Mouse (Mus musculus): ENCODE measurements at regions not wholly inside any gene's neighbourhood (a gene's known extent, or its start where the extent isn't known, plus 50 kb on each side); places are given as distances from the start of the nearest gene placed in this dataset.

DNA sequence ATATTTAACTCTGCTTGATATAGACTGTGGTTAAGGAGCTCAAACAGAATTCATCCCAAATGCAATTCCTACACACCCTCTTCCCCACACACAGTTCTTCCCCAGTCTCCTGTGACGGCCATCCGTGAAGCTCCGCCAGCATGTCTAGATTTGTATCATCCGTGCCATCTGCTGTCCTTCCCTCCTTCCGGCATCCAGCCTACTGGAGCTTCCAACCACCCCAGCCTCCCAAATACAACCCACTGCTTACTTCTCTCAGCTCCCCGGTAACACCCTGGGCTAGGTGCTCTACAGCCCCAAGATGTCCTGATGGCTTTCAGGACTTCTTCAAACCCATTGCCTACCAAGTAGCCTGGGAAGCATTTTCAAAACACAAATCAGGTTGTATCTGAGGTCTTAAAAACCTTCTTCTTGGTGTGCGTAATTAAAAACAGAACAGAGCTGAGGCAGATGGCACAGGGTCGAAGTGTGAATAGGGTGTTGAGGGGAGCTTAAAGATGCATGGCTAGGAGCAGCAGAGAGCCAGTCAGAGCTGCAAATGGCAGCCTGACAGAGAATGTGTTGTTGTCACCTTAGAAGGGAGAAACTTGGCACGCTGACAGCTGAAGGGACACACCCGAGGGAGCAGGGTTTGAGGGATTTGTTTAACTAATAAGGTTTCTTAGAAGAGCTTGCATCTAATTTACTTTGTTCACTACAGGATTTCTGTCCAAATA, 134.8 kb downstream of the Aipl1 start:
- H3K27ac ChIP-seq (replicated peaks; ENCODE audit: low read depth, low read length) = no peak overlapping the region
- no peaks in the 10 kb centered on the region for H3K27me3 ChIP-seq (ENCODE audit: control insufficient read depth, insufficient read depth, low read length)
- no peaks in the 10 kb centered on the region for H3K4me1 ChIP-seq (ENCODE audit: control insufficient read depth, insufficient read depth, low read length)
- no peak overlapping the region for H3K4me2 ChIP-seq (ENCODE audit: low read depth, low read length)
- no peaks in the 10 kb centered on the region for H3K9me3 ChIP-seq (replicated peaks; ENCODE audit: control insufficient read depth, low read length)
- no peaks in the 10 kb centered on the region for H3K36me3 ChIP-seq (replicated peaks; ENCODE audit: control insufficient read depth, insufficient read depth, low read depth, low read length)
- DNase-seq (ENCODE audit: low spot score) (no peak), ATAC-seq (replicated peaks; ENCODE audit: insufficient number of reproducible peaks, low FRiP score, low TSS enrichment, low read depth) (no peak)
- no peak overlapping the region for H3K4me3 ChIP-seq (ENCODE audit: low read depth, low read length)
- no peak overlapping the region for H3K9ac ChIP-seq (replicated peaks; ENCODE audit: low read length)
- WGBS = 70% methylated on average over 10 of the region's 10 CpGs

DNA sequence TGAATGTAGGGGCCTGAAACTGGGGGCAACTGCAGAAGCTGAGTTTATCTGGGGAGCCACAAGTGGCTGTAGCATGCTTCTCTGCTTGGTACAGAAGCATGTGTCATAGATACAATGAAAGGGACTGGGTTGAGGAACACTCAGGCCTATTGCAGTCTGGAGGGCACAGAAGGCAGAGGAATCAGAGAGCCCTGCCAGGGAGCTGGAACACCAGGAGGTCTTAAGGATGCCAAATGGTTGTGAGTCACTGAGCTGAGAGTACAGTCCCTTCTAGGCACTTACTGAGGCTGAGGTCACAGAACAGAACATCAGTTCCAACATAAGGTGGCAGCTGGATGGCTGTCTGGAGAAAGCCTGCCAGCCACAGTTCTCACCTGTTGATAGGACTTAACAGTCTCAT, 136.5 kb downstream of the Aipl1 start:
- Histone ChIP-seq H3K4me1 (ENCODE audit: control insufficient read depth, insufficient read depth, low read length) (no peaks in the 10 kb centered on the region), H3K4me3 (ENCODE audit: low read depth, low read length) (no peak overlapping the region), H3K9ac (replicated peaks; ENCODE audit: low read length) (no peak overlapping the region), H3K4me2 (ENCODE audit: low read depth, low read length) (no peak overlapping the region), H3K27me3 (ENCODE audit: control insufficient read depth, insufficient read depth, low read length) (no peaks in the 10 kb centered on the region), H3K27ac (replicated peaks; ENCODE audit: low read depth, low read length) (no peak overlapping the region), H3K9me3 (replicated peaks; ENCODE audit: control insufficient read depth, low read length) (no peaks in the 10 kb centered on the region), H3K36me3 (replicated peaks; ENCODE audit: control insufficient read depth, insufficient read depth, low read depth, low read length) (no peaks in the 10 kb centered on the region)
- no peak for ATAC-seq (replicated peaks; ENCODE audit: insufficient number of reproducible peaks, low FRiP score, low TSS enrichment, low read depth)
- no peak for DNase-seq (ENCODE audit: low spot score)

DNA sequence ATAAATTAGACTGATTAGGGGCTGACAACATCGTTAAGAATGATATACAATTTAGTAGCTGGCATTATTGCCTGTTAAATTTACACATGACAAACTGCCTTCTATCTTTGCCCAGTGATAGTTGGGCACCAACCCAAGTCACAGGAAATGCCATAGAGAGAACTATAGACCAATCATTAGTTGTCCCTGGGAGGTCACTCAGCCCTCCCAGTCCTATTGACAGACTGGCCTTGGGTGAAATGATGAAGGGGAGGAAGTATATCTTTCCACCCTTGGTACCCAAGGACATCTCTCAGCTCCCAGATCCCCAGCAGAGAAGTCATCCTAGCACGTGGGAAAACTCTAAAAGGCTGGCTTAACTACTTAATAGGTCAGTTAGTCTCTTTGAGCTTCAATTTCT, 139.8 kb downstream of the Aipl1 start:
- Histone ChIP-seq H3K36me3 (replicated peaks; ENCODE audit: control insufficient read depth, insufficient read depth, low read depth, low read length) (no peaks in the 10 kb centered on the region), H3K27ac (replicated peaks; ENCODE audit: low read depth, low read length) (no peak overlapping the region), H3K4me2 (ENCODE audit: low read depth, low read length) (no peak overlapping the region), H3K9ac (replicated peaks; ENCODE audit: low read length) (no peak overlapping the region), H3K9me3 (replicated peaks; ENCODE audit: control insufficient read depth, low read length) (no peaks in the 10 kb centered on the region), H3K4me1 (ENCODE audit: control insufficient read depth, insufficient read depth, low read length) (no peaks in the 10 kb centered on the region), H3K4me3 (ENCODE audit: low read depth, low read length) (no peak overlapping the region), H3K27me3 (ENCODE audit: control insufficient read depth, insufficient read depth, low read length) (no peaks in the 10 kb centered on the region)
- WGBS = 67% methylated on average over 2 of the region's 2 CpGs
- ATAC-seq (replicated peaks; ENCODE audit: insufficient number of reproducible peaks, low FRiP score, low TSS enrichment, low read depth) (no peak), DNase-seq (ENCODE audit: low spot score) (no peak)

DNA sequence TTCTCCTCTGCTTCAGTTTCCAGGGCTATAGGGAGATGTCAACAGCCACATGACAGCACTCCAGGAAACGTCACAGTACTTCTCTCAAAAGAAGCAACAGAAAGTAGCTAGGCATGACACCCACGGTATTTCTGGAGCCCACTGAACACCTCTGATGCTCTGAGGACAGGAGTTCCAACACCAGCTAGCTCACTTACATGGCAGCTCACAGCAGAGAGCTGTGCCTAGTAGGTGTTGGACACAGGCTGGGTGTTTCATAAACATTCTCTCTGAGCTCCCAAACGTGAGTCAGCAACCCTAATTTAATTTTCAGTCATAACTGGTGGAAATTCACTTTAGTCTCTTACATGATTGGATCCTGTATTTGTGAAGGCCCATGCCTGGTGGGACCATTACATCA, 140.2 kb downstream of the Aipl1 start:
- H3K4me1 ChIP-seq (ENCODE audit: control insufficient read depth, insufficient read depth, low read length) = no peaks in the 10 kb centered on the region
- 67% methylated on average over 3 of the region's 3 CpGs for WGBS
- H3K4me3 ChIP-seq (ENCODE audit: low read depth, low read length) = no peak overlapping the region
- H3K36me3 ChIP-seq (replicated peaks; ENCODE audit: control insufficient read depth, insufficient read depth, low read depth, low read length) = no peaks in the 10 kb centered on the region
- DNase-seq (ENCODE audit: low spot score) = no peak
- no peak for ATAC-seq (replicated peaks; ENCODE audit: insufficient number of reproducible peaks, low FRiP score, low TSS enrichment, low read depth)
- H3K27me3 ChIP-seq (ENCODE audit: control insufficient read depth, insufficient read depth, low read length) = no peaks in the 10 kb centered on the region
- no peak overlapping the region for H3K4me2 ChIP-seq (ENCODE audit: low read depth, low read length)
- no peak overlapping the region for H3K27ac ChIP-seq (replicated peaks; ENCODE audit: low read depth, low read length)
- no peaks in the 10 kb centered on the region for H3K9me3 ChIP-seq (replicated peaks; ENCODE audit: control insufficient read depth, low read length)
- no peak overlapping the region for H3K9ac ChIP-seq (replicated peaks; ENCODE audit: low read length)

DNA sequence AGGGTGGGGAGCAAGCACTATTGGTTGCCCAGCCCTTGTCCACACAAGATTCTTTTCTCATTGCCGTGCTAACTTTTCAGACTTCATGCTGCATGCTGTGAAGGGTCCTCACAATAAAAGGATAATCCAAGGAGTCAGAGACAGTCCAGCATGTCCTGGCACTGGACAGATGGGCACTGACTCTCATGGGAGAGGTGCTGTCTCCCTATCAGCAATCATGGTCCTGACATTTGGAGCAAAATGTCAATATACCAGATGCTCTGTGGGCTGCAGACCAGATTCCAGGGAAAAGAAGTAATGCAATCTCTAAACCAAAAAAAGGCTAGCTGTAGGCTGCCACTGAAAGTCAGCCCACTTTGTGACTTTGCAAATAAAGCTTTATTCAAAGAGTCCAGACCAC, 141.5 kb downstream of the Wscd1 start:
- H3K27me3 ChIP-seq (ENCODE audit: control insufficient read depth, insufficient read depth, low read length) = no peaks in the 10 kb centered on the region
- WGBS = 88% methylated on average over 1 of the region's 1 CpGs
- H3K27ac ChIP-seq (replicated peaks; ENCODE audit: low read depth, low read length) = no peak overlapping the region
- no peak for ATAC-seq (replicated peaks; ENCODE audit: insufficient number of reproducible peaks, low FRiP score, low TSS enrichment, low read depth)
- no peak for DNase-seq (ENCODE audit: low spot score)
- H3K4me1 ChIP-seq (ENCODE audit: control insufficient read depth, insufficient read depth, low read length) = no peaks in the 10 kb centered on the region
- no peak overlapping the region for H3K4me2 ChIP-seq (ENCODE audit: low read depth, low read length)
- no peaks in the 10 kb centered on the region for H3K9me3 ChIP-seq (replicated peaks; ENCODE audit: control insufficient read depth, low read length)
- H3K36me3 ChIP-seq (replicated peaks; ENCODE audit: control insufficient read depth, insufficient read depth, low read depth, low read length) = no peaks in the 10 kb centered on the region
- H3K4me3 ChIP-seq (ENCODE audit: low read depth, low read length) = no peak overlapping the region
- no peak overlapping the region for H3K9ac ChIP-seq (replicated peaks; ENCODE audit: low read length)

DNA sequence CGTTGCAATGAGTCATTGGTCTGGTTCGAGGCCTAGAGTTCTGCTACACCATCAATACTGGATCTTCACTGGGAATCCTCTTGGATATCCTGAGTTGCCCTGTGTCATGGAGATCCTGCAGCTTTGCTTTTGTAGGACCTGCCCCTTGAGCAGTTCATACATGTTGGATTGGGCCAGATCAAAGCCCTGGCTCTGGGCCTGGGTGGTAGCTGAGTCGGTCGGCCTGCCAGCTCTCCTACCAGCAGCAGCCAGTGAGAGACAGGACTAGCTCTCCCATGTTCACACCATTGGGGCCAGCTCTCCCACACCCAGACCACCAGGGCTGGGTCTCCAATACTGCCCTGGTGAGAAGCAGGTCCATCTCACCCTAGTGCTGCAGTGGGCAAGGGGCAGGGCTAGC, 139.4 kb downstream of the Wscd1 start:
- H3K9ac ChIP-seq (replicated peaks; ENCODE audit: low read length) = no peak overlapping the region
- H3K4me3 ChIP-seq (ENCODE audit: low read depth, low read length) = no peak overlapping the region
- no peaks in the 10 kb centered on the region for H3K27me3 ChIP-seq (ENCODE audit: control insufficient read depth, insufficient read depth, low read length)
- DNase-seq (ENCODE audit: low spot score) (no peak), ATAC-seq (replicated peaks; ENCODE audit: insufficient number of reproducible peaks, low FRiP score, low TSS enrichment, low read depth) (no peak)
- no peaks in the 10 kb centered on the region for H3K9me3 ChIP-seq (replicated peaks; ENCODE audit: control insufficient read depth, low read length)
- H3K36me3 ChIP-seq (replicated peaks; ENCODE audit: control insufficient read depth, insufficient read depth, low read depth, low read length) = no peaks in the 10 kb centered on the region
- 88% methylated on average over 4 of the region's 4 CpGs for WGBS
- H3K4me1 ChIP-seq (ENCODE audit: control insufficient read depth, insufficient read depth, low read length) = no peaks in the 10 kb centered on the region
- no peak overlapping the region for H3K4me2 ChIP-seq (ENCODE audit: low read depth, low read length)
- H3K27ac ChIP-seq (replicated peaks; ENCODE audit: low read depth, low read length) = no peak overlapping the region

DNA sequence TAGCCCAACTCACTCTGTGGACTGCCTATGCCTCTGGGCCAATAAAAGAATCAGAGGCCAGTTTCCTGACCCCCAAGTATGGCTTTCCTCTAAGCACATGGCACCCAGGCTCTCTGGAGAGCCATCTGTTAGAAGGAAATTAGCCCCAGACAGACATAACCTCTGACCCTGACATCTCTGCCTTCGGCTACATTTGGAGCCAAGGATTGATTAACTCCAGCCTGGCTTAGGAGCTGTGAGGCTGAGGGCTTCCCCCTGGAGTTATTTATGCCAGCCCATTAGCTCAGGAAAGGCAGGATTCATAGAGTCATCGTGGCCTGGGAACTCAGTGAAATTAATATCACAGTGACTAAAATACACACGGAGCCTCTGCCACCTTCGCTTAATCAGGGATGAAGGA, 137.5 kb downstream of the Wscd1 start:
- H3K36me3 ChIP-seq (replicated peaks; ENCODE audit: control insufficient read depth, insufficient read depth, low read depth, low read length) = no peaks in the 10 kb centered on the region

DNA sequence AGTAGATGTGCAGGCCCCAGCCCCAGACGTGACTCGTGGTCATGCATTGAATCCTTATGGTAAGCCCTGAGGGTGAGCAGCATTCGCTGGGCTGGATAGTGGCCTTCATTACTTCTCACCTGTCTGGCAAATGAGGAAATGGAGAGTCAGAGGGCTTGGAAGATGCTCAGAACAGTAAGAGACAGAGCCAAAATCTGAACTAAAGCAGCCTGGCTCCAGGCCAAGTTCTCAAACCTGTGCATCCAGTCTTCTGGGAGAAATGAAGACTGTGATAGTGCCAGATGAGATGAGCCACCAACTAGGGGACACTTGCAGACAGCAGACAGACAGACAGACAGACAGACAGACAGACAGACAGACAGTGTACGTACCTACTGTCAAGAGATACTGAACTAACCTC, 137.1 kb downstream of the Wscd1 start:
- WGBS = 51% methylated on average over 4 of the region's 4 CpGs

More for the DNA sequence above, 137.5 kb downstream of the Wscd1 start:
- H3K4me2 ChIP-seq (ENCODE audit: low read depth, low read length) = no peak overlapping the region
- H3K27me3 ChIP-seq (ENCODE audit: control insufficient read depth, insufficient read depth, low read length) = no peaks in the 10 kb centered on the region
- H3K9ac ChIP-seq (replicated peaks; ENCODE audit: low read length) = no peak overlapping the region
- no peak overlapping the region for H3K4me3 ChIP-seq (ENCODE audit: low read depth, low read length)
- 25% methylated on average over 4 of the region's 4 CpGs for WGBS
- ATAC-seq (replicated peaks; ENCODE audit: insufficient number of reproducible peaks, low FRiP score, low TSS enrichment, low read depth) (no peak), DNase-seq (ENCODE audit: low spot score) (peak; percentile 33)
- H3K4me1 ChIP-seq (ENCODE audit: control insufficient read depth, insufficient read depth, low read length) = no peaks in the 10 kb centered on the region
- no peaks in the 10 kb centered on the region for H3K9me3 ChIP-seq (replicated peaks; ENCODE audit: control insufficient read depth, low read length)
- H3K27ac ChIP-seq (replicated peaks; ENCODE audit: low read depth, low read length) = no peak overlapping the region

More for the DNA sequence above, 137.1 kb downstream of the Wscd1 start:
- H3K27ac ChIP-seq (replicated peaks; ENCODE audit: low read depth, low read length) = no peak overlapping the region
- no peaks in the 10 kb centered on the region for H3K9me3 ChIP-seq (replicated peaks; ENCODE audit: control insufficient read depth, low read length)
- no peaks in the 10 kb centered on the region for H3K4me1 ChIP-seq (ENCODE audit: control insufficient read depth, insufficient read depth, low read length)
- no peaks in the 10 kb centered on the region for H3K36me3 ChIP-seq (replicated peaks; ENCODE audit: control insufficient read depth, insufficient read depth, low read depth, low read length)
- no peaks in the 10 kb centered on the region for H3K27me3 ChIP-seq (ENCODE audit: control insufficient read depth, insufficient read depth, low read length)
- no peak overlapping the region for H3K4me3 ChIP-seq (ENCODE audit: low read depth, low read length)
- ATAC-seq (replicated peaks; ENCODE audit: insufficient number of reproducible peaks, low FRiP score, low TSS enrichment, low read depth) (no peak), DNase-seq (ENCODE audit: low spot score) (no peak)
- no peak overlapping the region for H3K4me2 ChIP-seq (ENCODE audit: low read depth, low read length)
- H3K9ac ChIP-seq (replicated peaks; ENCODE audit: low read length) = no peak overlapping the region
